Mouse (Mus musculus): ENCODE data around the gene Car1. TPM values are rescaled to one million over a fixed set of nuclear protein-coding genes. Genes with fewer than 3 reads are reported as not detected.
"Not testable (repeated sequence)": the region's sequence is repeated elsewhere in the genome, so short reads cannot be mapped to it uniquely, and the experiment has no call there.

Car1 gene
- polyA plus RNA-seq, 1 experiment from 2014 or later, result not detected

DNA sequence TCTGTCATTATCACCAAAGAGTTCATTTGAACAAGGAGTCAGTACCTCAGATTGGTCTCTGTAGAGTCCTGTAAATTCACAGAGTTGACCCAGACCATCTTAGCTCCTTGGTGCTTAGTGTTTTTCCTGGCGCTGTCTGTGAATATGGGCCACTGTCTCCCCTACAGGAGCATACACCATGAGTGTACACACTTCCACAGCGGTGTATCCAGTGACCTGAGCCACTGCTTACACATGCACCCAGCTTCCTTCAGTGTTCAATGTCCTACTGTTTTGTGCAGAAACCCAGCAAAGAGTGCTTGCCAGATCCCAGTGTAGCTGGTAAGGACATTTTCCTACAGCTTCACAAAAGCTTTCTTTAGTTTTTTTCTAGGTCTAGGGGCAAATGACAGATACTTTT lies 22.8 kb downstream of the Car1 start:
- peak overlapping the region; percentile 50; the same call in 1 of the 2 replicates for H3K27ac ChIP-seq (ENCODE audit: low read depth)
- no peak overlapping the region for H3K9ac ChIP-seq
- H3K36me3 ChIP-seq (ENCODE audit: insufficient read depth), result no peaks in the 10 kb centered on the region
- H3K4me2 ChIP-seq, result no peak overlapping the region
- no peak for TF ChIP-seq CTCF (IDR thresholded peaks at IDR 0.05; ENCODE audit: low read depth)
- ATAC-seq (ENCODE audit: insufficient read depth) (0 out of 2 replicates have a peak, but pooled peaks have one; percentile 40), DNase-seq (peak; percentile 10)
- 59% methylated on average over 2 of the region's 2 CpGs for WGBS
- H3K4me1 ChIP-seq (ENCODE audit: insufficient read depth), result no peaks in the 10 kb centered on the region
- H3K9me3 ChIP-seq (ENCODE audit: low read depth, low read length), result no peaks in the 10 kb centered on the region
- no peaks in the 10 kb centered on the region for H3K27me3 ChIP-seq (ENCODE audit: insufficient read depth, low read length)
- no peak overlapping the region for H3K4me3 ChIP-seq (ENCODE audit: low read depth, low read length)

DNA sequence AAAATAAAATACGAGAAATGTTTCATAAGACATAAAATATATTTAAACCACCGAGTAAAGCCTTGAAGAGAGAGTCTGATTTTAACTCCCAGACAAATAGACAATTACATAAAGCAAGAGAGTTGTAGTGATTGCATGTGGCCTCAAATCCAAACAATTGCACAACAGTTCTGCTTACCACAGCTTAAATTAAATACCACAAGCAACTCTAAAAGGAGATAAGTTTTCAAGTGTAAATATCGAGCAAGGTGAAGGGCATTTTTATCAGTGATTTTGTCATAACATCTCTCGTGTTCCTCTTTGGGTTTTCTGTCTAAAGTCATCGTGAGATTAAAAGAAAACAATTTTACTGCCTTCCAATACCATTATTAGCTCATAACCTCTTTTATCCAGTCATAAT lies 25.0 kb downstream of the Car1 start:
- 51% methylated on average over 5 of the region's 5 CpGs for WGBS

DNA sequence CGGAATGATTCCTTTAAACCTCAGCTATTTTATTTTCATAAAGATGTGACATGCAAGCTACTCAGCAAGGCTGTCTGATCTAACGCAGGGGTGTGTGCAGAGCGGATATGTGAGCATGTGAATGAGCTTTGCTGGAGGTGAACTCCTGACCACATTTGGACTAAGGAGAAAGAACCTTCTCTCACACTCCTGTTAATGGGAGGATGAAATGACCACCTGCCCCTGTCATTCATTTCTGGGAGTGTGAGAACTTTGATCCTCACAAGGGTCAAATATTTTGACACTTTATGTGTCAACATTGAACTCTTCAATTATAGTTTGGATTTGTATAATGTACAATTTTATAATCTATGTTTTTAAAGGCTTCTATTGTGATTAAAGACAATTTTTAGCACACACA lies 25.8 kb downstream of the Car1 start:
- H3K9me3 ChIP-seq (ENCODE audit: low read depth, low read length); ATAC-seq (ENCODE audit: insufficient read depth); H3K27me3 ChIP-seq (ENCODE audit: insufficient read depth, low read length); H3K9ac ChIP-seq; H3K27ac ChIP-seq (ENCODE audit: low read depth); H3K4me2 ChIP-seq; H3K4me1 ChIP-seq (ENCODE audit: insufficient read depth); H3K36me3 ChIP-seq (ENCODE audit: insufficient read depth); DNase-seq; H3K4me3 ChIP-seq (ENCODE audit: low read depth, low read length): not testable (repeated sequence)
- WGBS, result 62% methylated on average over 3 of the region's 3 CpGs

More for the DNA sequence above, 25.0 kb downstream of the Car1 start:
- not testable (repeated sequence) for H3K27ac ChIP-seq (ENCODE audit: low read depth); DNase-seq; H3K9me3 ChIP-seq (ENCODE audit: low read depth, low read length); H3K4me1 ChIP-seq (ENCODE audit: insufficient read depth); H3K4me3 ChIP-seq (ENCODE audit: low read depth, low read length); H3K4me2 ChIP-seq; H3K27me3 ChIP-seq (ENCODE audit: insufficient read depth, low read length); ATAC-seq (ENCODE audit: insufficient read depth); H3K9ac ChIP-seq; H3K36me3 ChIP-seq (ENCODE audit: insufficient read depth)

DNA sequence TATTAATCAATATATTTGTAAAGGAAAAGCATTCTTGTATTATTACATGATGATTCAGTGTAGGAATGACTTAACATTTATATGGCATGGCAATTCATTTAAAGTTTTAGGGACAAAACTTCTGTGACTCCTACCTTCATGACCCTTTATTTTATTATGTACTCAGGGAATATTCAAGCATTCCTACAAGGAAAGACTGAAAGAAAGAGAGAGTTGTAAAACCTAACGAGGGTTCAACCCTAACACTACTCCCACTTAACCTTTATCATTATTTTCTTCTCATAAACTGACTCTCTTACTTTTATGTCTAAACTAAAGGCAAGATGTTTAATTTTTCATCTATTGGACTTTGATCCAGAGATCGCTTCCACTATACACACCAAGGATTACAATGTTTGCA lies 28.0 kb downstream of the Car1 start:
- H3K9ac ChIP-seq, result no peak overlapping the region
- no peaks in the 10 kb centered on the region for H3K36me3 ChIP-seq (ENCODE audit: insufficient read depth)
- H3K27me3 ChIP-seq (ENCODE audit: insufficient read depth, low read length), result no peaks in the 10 kb centered on the region
- ATAC-seq (ENCODE audit: insufficient read depth), result no peak
- H3K4me3 ChIP-seq (ENCODE audit: low read depth, low read length), result no peak overlapping the region
- DNase-seq, result no peak
- H3K27ac ChIP-seq (ENCODE audit: low read depth), result no peak overlapping the region
- no peaks in the 10 kb centered on the region for H3K9me3 ChIP-seq (ENCODE audit: low read depth, low read length)
- 60% methylated on average over 2 of the region's 2 CpGs for WGBS
- no peak overlapping the region for H3K4me2 ChIP-seq
- no peak for TF ChIP-seq CTCF (IDR thresholded peaks at IDR 0.05; ENCODE audit: low read depth)
- no peaks in the 10 kb centered on the region for H3K4me1 ChIP-seq (ENCODE audit: insufficient read depth)

DNA sequence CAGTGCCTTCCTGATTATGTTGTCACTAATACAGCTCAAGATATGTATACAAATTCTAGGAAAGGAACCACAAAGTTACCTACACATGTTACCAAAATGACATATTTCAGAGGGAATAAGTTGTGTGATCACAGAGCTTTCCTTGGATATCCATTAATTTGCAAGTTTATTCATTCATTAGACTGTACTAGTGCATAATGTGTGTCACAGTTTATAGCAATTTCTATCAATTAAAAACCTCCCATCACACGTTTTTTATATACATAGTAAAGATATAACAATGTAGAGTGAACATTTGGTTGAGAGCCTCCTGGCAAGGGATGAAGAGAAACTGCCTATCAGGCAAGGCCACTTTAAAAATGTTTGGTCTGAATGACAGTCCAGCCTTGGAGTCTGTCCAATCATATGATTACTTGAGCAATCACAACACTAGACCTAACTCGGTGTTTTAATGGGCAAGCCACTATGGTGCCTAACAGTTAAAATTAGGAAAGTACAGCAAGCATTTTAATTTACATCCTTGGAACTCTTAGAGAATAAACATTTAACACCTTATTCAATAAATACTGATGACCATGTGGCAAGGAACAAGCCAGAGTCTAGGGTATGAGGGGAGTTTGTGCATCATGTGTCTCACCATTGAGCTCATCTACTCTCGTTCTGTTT lies 31.5 kb downstream of the Car1 start:
- not testable (repeated sequence) for H3K9me3 ChIP-seq (ENCODE audit: low read depth, low read length); H3K4me2 ChIP-seq; ATAC-seq (ENCODE audit: insufficient read depth); H3K4me3 ChIP-seq (ENCODE audit: low read depth, low read length); H3K9ac ChIP-seq; H3K36me3 ChIP-seq (ENCODE audit: insufficient read depth); H3K4me1 ChIP-seq (ENCODE audit: insufficient read depth); H3K27ac ChIP-seq (ENCODE audit: low read depth); H3K27me3 ChIP-seq (ENCODE audit: insufficient read depth, low read length); DNase-seq
- 69% methylated on average over 2 of the region's 3 CpGs for WGBS

DNA sequence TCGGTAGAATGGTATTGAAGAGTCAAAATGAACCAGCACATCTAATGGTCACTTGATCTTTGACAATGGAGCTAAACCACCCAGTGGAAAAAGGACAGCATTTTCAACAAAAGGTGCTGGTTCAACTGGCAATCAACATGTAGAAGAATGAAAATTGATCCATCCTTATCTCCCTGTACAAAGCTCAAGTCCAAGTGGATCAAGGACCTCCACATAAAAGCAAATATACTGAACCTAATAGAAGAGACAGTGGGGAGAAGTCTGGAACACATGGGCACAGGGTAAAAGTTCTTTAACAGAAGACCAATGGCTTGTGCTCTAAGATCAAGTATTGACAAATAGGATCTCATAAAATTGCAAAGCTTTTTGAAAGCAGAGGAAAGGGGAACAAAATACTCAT lies 33.6 kb downstream of the Car1 start:
- not testable (repeated sequence) for H3K4me1 ChIP-seq (ENCODE audit: insufficient read depth); H3K9me3 ChIP-seq (ENCODE audit: low read depth, low read length); H3K27me3 ChIP-seq (ENCODE audit: insufficient read depth, low read length); DNase-seq; H3K27ac ChIP-seq (ENCODE audit: low read depth); H3K9ac ChIP-seq; H3K4me2 ChIP-seq; H3K4me3 ChIP-seq (ENCODE audit: low read depth, low read length); H3K36me3 ChIP-seq (ENCODE audit: insufficient read depth); ATAC-seq (ENCODE audit: insufficient read depth)
- 88% methylated on average over 1 of the region's 1 CpGs for WGBS

DNA sequence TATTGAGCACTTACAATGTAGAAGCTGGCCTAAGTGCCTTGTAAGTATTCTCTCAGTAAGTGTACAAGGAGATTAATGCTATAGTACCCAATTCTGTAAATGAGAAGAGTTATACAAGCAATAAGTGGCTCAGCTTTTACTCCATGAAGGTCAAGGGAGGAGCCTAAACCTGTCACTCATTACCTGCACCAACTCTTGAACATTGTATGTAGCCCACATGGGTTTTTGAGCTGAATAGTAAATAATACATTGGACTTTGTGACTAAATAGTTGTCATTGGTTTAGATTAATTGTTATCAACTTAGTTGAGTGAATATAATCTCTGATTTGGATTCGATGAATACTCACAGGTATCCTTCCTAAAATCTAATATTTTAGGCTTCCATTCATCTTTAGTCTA lies 35.7 kb downstream of the Car1 start:
- H3K4me2 ChIP-seq; H3K9ac ChIP-seq; H3K4me1 ChIP-seq (ENCODE audit: insufficient read depth); H3K36me3 ChIP-seq (ENCODE audit: insufficient read depth); H3K27me3 ChIP-seq (ENCODE audit: insufficient read depth, low read length); H3K27ac ChIP-seq (ENCODE audit: low read depth); H3K9me3 ChIP-seq (ENCODE audit: low read depth, low read length); ATAC-seq (ENCODE audit: insufficient read depth); H3K4me3 ChIP-seq (ENCODE audit: low read depth, low read length); DNase-seq: not testable (repeated sequence)
- WGBS, result 92% methylated on average over 1 of the region's 1 CpGs
